Mouse (Mus musculus): ENCODE data around the gene Uchl4.

DNA sequence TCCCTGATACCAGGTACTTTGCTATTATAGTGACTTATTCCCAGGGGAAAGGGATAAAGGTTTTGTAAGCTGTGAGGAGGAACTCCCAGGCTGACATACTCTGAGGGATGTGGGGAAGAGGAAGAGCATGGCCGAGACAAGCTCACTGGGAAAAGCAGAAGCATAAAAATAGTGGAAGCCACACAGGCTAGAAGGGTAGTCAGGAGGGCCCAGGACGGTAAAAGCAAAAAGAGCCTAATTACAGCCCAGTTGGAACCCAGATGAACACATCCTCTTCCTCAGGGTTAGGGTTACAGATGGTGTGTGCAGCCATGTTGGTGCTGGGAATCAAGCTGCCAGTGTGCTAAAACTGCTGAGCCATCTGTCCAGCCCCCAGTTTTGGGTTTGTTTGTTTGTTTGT is 12.9 kb upstream of the Uchl4 start:
- TF ChIP-seq CTCF (IDR thresholded peaks at IDR 0.05; ENCODE audit: low read depth, low read length) (no peak), TAL1 (conservative IDR thresholded peaks at IDR 0.05; ENCODE audit: low read depth, low read length) (no peak), GATA2 (IDR thresholded peaks at IDR 0.05; ENCODE audit: borderline replicate concordance, low read depth, low read length) (no peak)
